Mouse (Mus musculus): ENCODE results near the gene Spats2.
"Not testable (repeated sequence)": the region's sequence is repeated elsewhere in the genome, so short reads cannot be mapped to it uniquely, and the experiment has no call there.

Spats2 gene

GRCm38 (mm10) chr15:99125711-99126080 is at the start of gene Spats2:
TSS of gene Spats2 (plus strand) at chr15:99125916.
- no peak for DNase-seq

- not testable (repeated sequence) for DNase-seq
These were observed 49.7 kb upstream of the Spats2 start for GRCm38 (mm10) chr15:99076011-99076410.

GRCm38 (mm10) chr15:99078181-99078910 is 47.4 kb upstream of the Spats2 start:
- no peak for DNase-seq

GRCm38 (mm10) chr15:99079804-99080203 is 45.9 kb upstream of the Spats2 start:
- no peak for DNase-seq

- no peak for DNase-seq
These were observed 43.4 kb upstream of the Spats2 start for GRCm38 (mm10) chr15:99082322-99082721.

GRCm38 (mm10) chr15:99082840-99083239 is 42.9 kb upstream of the Spats2 start:
- no peak for DNase-seq

- no peak for DNase-seq
These were observed 42.5 kb upstream of the Spats2 start for GRCm38 (mm10) chr15:99083258-99083657.

GRCm38 (mm10) chr15:99083867-99084557 is 41.7 kb upstream of the Spats2 start:
- no peak for DNase-seq

- no peak for DNase-seq
These were observed 41.1 kb upstream of the Spats2 start for GRCm38 (mm10) chr15:99084618-99085017.

GRCm38 (mm10) chr15:99085997-99086396 is 39.7 kb upstream of the Spats2 start:
- DNase-seq: no peak

- DNase-seq: no peak
These were observed 38.3 kb upstream of the Spats2 start, which contains the start of gene C1ql4 for GRCm38 (mm10) chr15:99087253-99088075. TSS of gene C1ql4 (minus strand) at chr15:99087817.

GRCm38 (mm10) chr15:99088292-99088691 is 37.4 kb upstream of the Spats2 start:
- no peak for DNase-seq

- DNase-seq: no peak
These were observed 36.6 kb upstream of the Spats2 start for GRCm38 (mm10) chr15:99089069-99089468.

GRCm38 (mm10) chr15:99092870-99093269 is 32.8 kb upstream of the Spats2 start, which contains the start of gene Dnajc22:
TSS of gene Dnajc22 (plus strand) at chr15:99093170.
- no peak for DNase-seq

GRCm38 (mm10) chr15:99093291-99094258 is 32.1 kb upstream of the Spats2 start:
- no peak for DNase-seq

GRCm38 (mm10) chr15:99094631-99095270 is 31.0 kb upstream of the Spats2 start:
- no peak for DNase-seq

- no peak for DNase-seq
These were observed 30.4 kb upstream of the Spats2 start for GRCm38 (mm10) chr15:99095356-99095755.

- no peak for DNase-seq
These were observed 29.5 kb upstream of the Spats2 start for GRCm38 (mm10) chr15:99096061-99096793.

GRCm38 (mm10) chr15:99096831-99097500 is 28.8 kb upstream of the Spats2 start:
- no peak for DNase-seq

- DNase-seq: no peak
These were observed 27.8 kb upstream of the Spats2 start for GRCm38 (mm10) chr15:99097840-99098492.
